Mouse (Mus musculus): ENCODE results near the gene Ly6g5b. TPM values are rescaled to one million over a fixed set of nuclear protein-coding genes. Genes with fewer than 3 reads are reported as not detected.
A peak's percentile ranks its signal among the peaks of the same experiment; 100 is the strongest.

The Ly6g5b gene
- total RNA-seq, 2 experiments from 2014 or later, result not detected

DNA sequence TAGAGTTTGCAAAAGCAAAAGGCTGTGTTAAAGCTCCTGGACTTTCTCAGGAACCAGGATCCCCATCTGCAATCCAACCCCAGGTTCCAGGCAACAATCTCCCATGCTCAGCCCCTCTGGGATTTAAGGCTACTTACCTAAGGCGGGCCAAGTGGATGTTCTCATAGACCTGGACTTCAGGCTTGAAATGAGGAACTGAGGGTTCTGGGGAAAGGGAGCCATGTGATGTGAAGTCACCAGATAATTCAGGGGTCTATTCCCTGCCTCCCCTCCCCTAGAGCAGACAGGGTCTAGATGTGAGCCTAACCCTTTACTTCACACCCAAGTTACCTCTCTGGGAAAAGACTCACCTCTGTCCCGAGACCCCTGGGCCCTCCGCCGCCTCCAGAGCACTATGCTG lies 34.5 kb downstream of the Ly6g5b start:
- DNase-seq (ENCODE audit: low spot score), result no peak

GRCm38 (mm10) chr17:35080248-35080647 lies 35.0 kb downstream of the Ly6g5b start:
- no peak for DNase-seq (ENCODE audit: low spot score)

DNA sequence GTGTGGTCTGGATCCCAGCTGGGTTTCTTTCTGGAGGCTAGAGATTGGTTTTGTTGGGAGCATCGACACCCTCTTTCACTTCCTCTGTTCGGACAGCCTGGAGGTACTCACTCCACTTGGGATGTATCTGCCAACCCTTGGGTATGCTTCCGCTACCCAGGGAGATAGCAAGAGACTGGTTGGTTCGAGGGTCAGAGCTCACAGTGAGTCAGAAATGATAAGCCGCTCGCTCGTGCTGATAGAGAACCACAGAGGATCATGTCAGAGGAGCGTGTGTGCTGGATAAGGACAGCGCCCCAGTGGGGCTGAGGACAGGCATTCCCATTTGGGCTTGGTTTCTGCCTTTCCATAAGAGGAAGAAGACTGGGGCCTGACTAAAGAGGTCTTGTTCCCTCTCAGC lies 35.5 kb downstream of the Ly6g5b start:
- no peak for DNase-seq (ENCODE audit: low spot score)

DNA sequence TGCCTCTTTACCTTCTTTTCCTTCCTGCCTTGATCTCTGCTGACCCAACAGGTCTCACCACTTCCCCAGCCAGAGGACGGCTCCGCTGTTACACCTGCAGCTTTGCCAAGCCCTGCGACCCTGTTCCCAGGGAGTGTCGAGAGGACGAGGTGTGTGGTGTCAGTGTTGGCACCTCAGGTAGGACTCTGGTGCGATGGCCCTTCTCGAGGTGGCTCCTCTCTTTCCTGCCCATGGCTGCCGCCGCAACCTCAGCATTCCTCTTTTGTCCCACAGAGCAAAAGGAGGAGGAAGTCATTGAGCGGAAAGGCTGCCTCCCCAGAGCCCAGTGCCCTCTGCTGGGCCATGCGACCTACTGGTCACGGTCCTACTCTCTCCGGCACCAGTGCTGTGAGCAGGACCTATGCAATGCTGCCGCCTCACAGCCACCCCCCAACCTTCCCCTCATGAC lies 37.4 kb downstream of the Ly6g5b start, which contains the start of gene Ly6g6d:
Ly6g6d (minus strand) TSS at position 280 of the 448 bp plus-strand sequence.
- peak; percentile 46 for DNase-seq (ENCODE audit: low spot score)

DNA sequence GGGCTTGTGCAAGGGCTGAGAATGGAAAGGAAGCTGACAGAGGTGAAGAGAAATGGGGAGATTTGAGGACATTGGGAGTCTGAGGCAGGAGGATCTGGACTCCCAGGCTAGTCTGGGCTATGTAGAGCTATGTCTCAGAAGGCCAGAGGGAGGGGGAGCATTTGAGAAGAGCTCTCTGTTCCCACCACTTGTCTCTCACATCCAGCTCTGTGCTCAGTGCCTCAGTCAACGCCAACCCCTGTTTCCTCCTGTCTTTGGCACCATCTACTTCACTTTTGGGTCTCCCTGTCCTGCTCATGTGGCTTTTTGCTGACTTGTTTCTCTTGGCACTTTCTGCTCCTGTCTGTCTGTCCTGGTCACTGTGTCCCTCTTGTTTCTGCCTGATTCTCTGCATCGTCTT lies 37.9 kb downstream of the Ly6g5b start:
- DNase-seq (ENCODE audit: low spot score), result no peak

DNA sequence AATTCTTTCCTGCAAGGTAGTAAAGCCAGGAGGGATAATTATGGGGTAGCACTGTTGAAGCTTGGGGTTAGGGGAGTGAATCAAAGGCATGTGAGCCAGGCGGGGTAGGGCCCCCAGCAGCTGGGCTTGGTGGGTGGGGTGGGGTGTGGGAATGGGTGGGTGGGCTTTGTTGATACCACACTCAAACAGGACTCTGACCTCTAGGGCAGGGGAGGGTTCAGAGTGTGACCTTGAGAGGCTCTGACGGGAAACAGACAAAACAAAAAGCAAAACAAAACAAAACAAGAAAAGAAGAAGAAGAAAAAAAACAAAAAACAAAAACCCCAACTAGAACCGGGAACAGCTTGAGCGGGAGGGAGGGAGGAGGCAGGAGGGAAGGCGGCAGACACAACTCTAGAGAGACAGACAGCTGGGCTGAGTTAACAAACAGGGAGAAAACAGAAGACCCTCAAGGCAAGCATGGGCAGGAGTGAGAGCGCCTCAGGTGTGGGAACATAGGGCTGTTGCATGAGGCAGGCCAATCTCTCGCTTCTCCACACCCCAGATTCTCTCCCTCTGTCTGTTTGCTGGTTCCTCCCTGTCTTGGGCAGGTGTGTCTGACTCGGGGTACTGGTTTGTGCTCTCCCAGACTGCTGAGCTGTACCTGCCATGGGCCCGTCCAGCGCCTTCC lies 38.6 kb downstream of the Ly6g5b start, which contains the start of gene Ly6g6e:
Ly6g6e (plus strand) TSS at position 396 of the 670 bp plus-strand sequence.
- no peak for DNase-seq (ENCODE audit: low spot score)

GRCm38 (mm10) chr17:35074097-35074496 lies 41.1 kb downstream of the Ly6g5b start:
- DNase-seq (ENCODE audit: low spot score), result no peak

GRCm38 (mm10) chr17:35071454-35071853 lies 43.8 kb downstream of the Ly6g5b start:
- no peak for DNase-seq (ENCODE audit: low spot score)

DNA sequence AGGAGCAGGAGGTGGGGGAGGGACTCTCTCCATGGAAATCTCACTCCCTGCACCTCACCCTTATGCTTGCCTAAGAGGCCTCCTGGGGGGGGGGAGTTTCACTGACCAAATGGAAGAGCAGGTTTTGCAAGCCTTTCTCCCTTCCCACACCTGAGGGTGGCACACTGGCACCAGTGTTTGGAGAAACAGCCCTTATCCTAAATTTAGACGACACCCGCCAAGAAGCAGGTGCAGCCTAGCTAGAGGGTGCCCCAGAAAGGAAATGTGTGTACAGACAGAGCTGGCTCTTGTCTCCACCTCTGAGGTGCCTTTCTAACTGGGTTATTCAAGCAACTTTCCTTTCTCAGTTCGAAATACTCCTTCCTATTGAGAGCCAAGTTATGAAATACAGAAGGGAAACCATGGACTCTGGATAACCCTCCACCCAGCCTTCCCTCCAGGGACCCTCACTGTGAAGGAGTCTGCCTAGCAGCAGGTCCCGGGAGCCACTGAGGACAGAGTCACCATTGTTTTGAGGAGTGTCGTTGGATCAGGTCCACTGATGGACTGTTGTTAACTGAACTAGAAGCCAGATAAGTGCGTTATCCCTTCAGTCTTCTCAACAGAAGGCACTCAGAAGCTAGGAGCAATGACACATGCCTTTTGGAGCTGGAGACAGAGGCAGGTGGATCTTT lies 44.5 kb downstream of the Ly6g5b start:
- DNase-seq (ENCODE audit: low spot score), result peak; percentile 54

DNA sequence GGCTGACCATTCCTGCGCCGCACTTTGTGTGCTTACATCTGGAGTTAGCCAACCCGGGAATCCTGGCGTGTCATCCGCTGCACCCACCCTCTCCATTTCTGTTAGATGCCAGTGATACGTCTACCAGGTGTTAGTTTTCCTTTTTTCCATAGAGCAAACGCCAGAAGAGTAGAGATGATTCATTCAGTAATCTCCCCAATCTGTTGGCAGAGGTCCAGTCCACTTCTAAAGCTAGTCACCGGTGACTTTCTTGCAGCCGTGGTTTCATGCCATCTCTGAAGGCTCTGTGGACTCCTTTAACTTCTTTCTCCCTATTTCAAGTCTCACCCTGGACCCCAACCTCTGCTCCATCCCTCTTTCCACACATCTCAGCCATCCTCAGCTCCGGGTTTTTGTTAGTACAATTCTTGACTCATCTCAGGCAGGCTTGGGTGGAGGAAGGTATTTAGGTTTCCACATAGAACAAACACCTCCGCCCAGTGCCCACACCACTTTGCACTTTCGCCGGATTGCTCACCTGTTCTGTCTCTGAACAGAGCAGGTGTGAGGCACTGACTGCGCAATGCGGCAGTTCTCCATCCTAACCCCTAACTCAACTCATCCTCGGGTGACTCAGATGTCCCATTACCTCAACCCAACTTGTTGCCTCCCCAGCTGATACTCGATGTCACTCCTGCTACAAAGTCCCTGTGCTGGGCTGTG lies 46.9 kb downstream of the Ly6g5b start:
- no peak for DNase-seq (ENCODE audit: low spot score)

- no peak for DNase-seq (ENCODE audit: low spot score)
Measured at GRCm38 (mm10) chr17:35066084-35066483, 49.1 kb downstream of the Ly6g5b start, which contains the start of gene Mpig6b. Mpig6b (minus strand) TSS chr17:35066184.

GRCm38 (mm10) chr17:35064951-35065947 lies 50.0 kb downstream of the Ly6g5b start, which contains the start of gene Ly6g6c:
Ly6g6c (plus strand) TSS chr17:35065388.
- DNase-seq (ENCODE audit: low spot score), result no peak

- DNase-seq (ENCODE audit: low spot score), result no peak
Measured at GRCm38 (mm10) chr17:35064378-35064877, 50.8 kb downstream of the Ly6g5b start.

Other genes starting within 250 kb of the Ly6g5b start
- gene Zbtb12, start 235.9 kb downstream of the Ly6g5b start, total RNA-seq (2021), result 1 to 10 TPM; 5.9 to 6.9 TPM
- gene Gm20547, start 233.4 kb downstream of the Ly6g5b start, total RNA-seq (2021), result not detected
- 1 to 10 TPM; 1.5 to 1.6 TPM for gene C2, start 217.2 kb downstream of the Ly6g5b start, total RNA-seq (2021)
- 10 to 100 TPM; 26.7 to 29.5 TPM for gene Ehmt2, start 217.0 kb downstream of the Ly6g5b start, total RNA-seq (2021)
- not detected for gene Slc44a4, start 201.0 kb downstream of the Ly6g5b start, total RNA-seq (2021)
- 10 to 100 TPM in 1 of 2 experiments, 1 to 10 TPM in 1; 9.1 to 10.2 TPM for gene Neu1, start 184.2 kb downstream of the Ly6g5b start, total RNA-seq (2021)
- 10 to 100 TPM; 11.4 to 94.8 TPM for gene Hspa1b, start 156.2 kb downstream of the Ly6g5b start, total RNA-seq (2021)
- not detected for gene Gm20481, start 145.5 kb downstream of the Ly6g5b start, total RNA-seq (2021)
- gene Hspa1a, start 143.3 kb downstream of the Ly6g5b start, total RNA-seq (2021), result 10 to 100 TPM; 16.6 to 99.8 TPM
- 10 to 100 TPM; 31.8 to 33.6 TPM for gene Hspa1l, start 142.7 kb downstream of the Ly6g5b start, total RNA-seq (2021)
- 10 to 100 TPM; 14.0 to 17.1 TPM for gene Lsm2, start 133.6 kb downstream of the Ly6g5b start, total RNA-seq (2021)
- gene Vars, start 114.4 kb downstream of the Ly6g5b start, total RNA-seq (2021), result 10 to 100 TPM; 38.2 TPM
- 10 to 100 TPM; 13.2 to 16.8 TPM for gene Vwa7, start 98.8 kb downstream of the Ly6g5b start, total RNA-seq (2021)
- not detected for gene Sapcd1, start 87.4 kb downstream of the Ly6g5b start, total RNA-seq (2021)
- under 1 TPM in 1 of 2 experiments, not detected in 1; 0.28 TPM for gene Msh5, start 68.7 kb downstream of the Ly6g5b start, total RNA-seq (2021)
- gene Clic1, start 65.5 kb downstream of the Ly6g5b start, total RNA-seq (2021), result 10 to 100 TPM in 1 of 2 experiments, 1 to 10 TPM in 1; 7.5 to 11.6 TPM
- gene Ddah2, start 56.4 kb downstream of the Ly6g5b start, total RNA-seq (2021), result 1 to 10 TPM; 4.5 to 8.7 TPM
- gene Ly6g6c, start 50.0 kb downstream of the Ly6g5b start, total RNA-seq (2021), result not detected
- not detected for gene Mpig6b, start 49.2 kb downstream of the Ly6g5b start, total RNA-seq (2021)
- gene Ly6g6e, start 38.5 kb downstream of the Ly6g5b start, total RNA-seq (2021), result not detected
- gene Ly6g6d, start 37.4 kb downstream of the Ly6g5b start, total RNA-seq (2021), result 1 to 10 TPM in 1 of 2 experiments, not detected in 1; 3.0 TPM
- gene Ly6g6f, start 29.8 kb downstream of the Ly6g5b start, total RNA-seq (2021), result not detected
- gene Abhd16a, start 26.2 kb downstream of the Ly6g5b start, total RNA-seq (2021), result 10 to 100 TPM; 85.3 to 87.7 TPM
- gene Ly6g5c, start 7.1 kb downstream of the Ly6g5b start, total RNA-seq (2021), result not detected
- 1 to 10 TPM; 8.7 to 9.0 TPM for gene Gpank1, start 6.0 kb upstream of the Ly6g5b start, total RNA-seq (2021)
- gene Csnk2b, start 6.6 kb upstream of the Ly6g5b start, total RNA-seq (2021), result 100 to 1,000 TPM; 176 to 183 TPM
- 10 to 100 TPM; 12.6 to 16.6 TPM for gene D17H6S53E, start 10.9 kb upstream of the Ly6g5b start, total RNA-seq (2021)
- not detected for gene Apom, start 16.6 kb upstream of the Ly6g5b start, total RNA-seq (2021)
- gene Bag6, start 19.8 kb upstream of the Ly6g5b start, total RNA-seq (2021), result 100 to 1,000 TPM; 233 to 265 TPM
- 100 to 1,000 TPM; 102 to 111 TPM for gene Prrc2a, start 49.5 kb upstream of the Ly6g5b start, total RNA-seq (2021)
- 1 to 10 TPM in 1 of 2 experiments, under 1 TPM in 1; 0.84 to 1.1 TPM for gene Aif1, start 60.6 kb upstream of the Ly6g5b start, total RNA-seq (2021)
- gene Lst1, start 73.0 kb upstream of the Ly6g5b start, total RNA-seq (2021), result 1 to 10 TPM in 1 of 2 experiments, not detected in 1; 1.1 TPM
- under 1 TPM in 1 of 2 experiments, not detected in 1; 0.38 TPM for gene Ltb, start 79.0 kb upstream of the Ly6g5b start, total RNA-seq (2021)
- not detected for gene Tnf, start 86.6 kb upstream of the Ly6g5b start, total RNA-seq (2021)
- gene Lta, start 89.9 kb upstream of the Ly6g5b start, total RNA-seq (2021), result under 1 TPM; 0.43 to 0.48 TPM
- gene Gm16181, start 105.4 kb upstream of the Ly6g5b start, total RNA-seq (2021), result not detected
- 1 to 10 TPM; 1.1 to 1.8 TPM for gene Atp6v1g2, start 118.2 kb upstream of the Ly6g5b start, total RNA-seq (2021)
- 1 to 10 TPM; 7.0 to 7.2 TPM for gene Nfkbil1, start 120.4 kb upstream of the Ly6g5b start, total RNA-seq (2021)
- gene Ddx39b, start 126.3 kb upstream of the Ly6g5b start, total RNA-seq (2021), result 10 to 100 TPM; 83.5 to 83.8 TPM
- 10 to 100 TPM; 36.3 to 59.0 TPM for gene H2-D1, start 147.3 kb upstream of the Ly6g5b start, total RNA-seq (2021)
- under 1 TPM; 0.19 to 0.27 TPM for gene H2-Q1, start 205.0 kb upstream of the Ly6g5b start, total RNA-seq (2021)
- gene H2-Q2, start 226.8 kb upstream of the Ly6g5b start, total RNA-seq (2021), result under 1 TPM; 0.18 to 0.71 TPM